Mouse (Mus musculus) cerebellum, postnatal 25 days (tissue): Measurements from ENCODE around the gene Slk.

Experiments
- DNase-seq, 2 experiments: peaks; one replicate each; pipeline ENCODE4 v3.0.0; 2021; ENCODE audit warnings: mixed read lengths in 2 of 2

Gene Slk

GRCm38 (mm10) chr19:47579225-47579787 lies at the start of gene Slk:
Gene Slk, plus strand, starts transcription at chr19:47579678.
- peak; percentile 90 to 92 for DNase-seq

- no peak for DNase-seq
Observed at GRCm38 (mm10) chr19:47531309-47531708, 48.2 kb upstream of the Slk start.

GRCm38 (mm10) chr19:47532449-47532848 lies 47.0 kb upstream of the Slk start:
- DNase-seq = no peak

- DNase-seq = no peak
Observed at GRCm38 (mm10) chr19:47534131-47534530, 45.3 kb upstream of the Slk start.

- peak; percentile 96 to 99 for DNase-seq
Observed at GRCm38 (mm10) chr19:47536521-47537299, 42.8 kb upstream of the Slk start.

GRCm38 (mm10) chr19:47537300-47537792 lies 42.1 kb upstream of the Slk start, which contains the start of gene Stn1:
Gene Stn1, minus strand, starts transcription at chr19:47537507.
- peak in 1 of 2 experiments; percentile 16 for DNase-seq

GRCm38 (mm10) chr19:47537879-47538278 lies 41.6 kb upstream of the Slk start:
- peak in 1 of 2 experiments; percentile 10 for DNase-seq

GRCm38 (mm10) chr19:47538801-47539200 lies 40.7 kb upstream of the Slk start:
- DNase-seq = no peak

- no peak for DNase-seq
Observed at GRCm38 (mm10) chr19:47542441-47542840, 37.0 kb upstream of the Slk start.

- no peak for DNase-seq
Observed at GRCm38 (mm10) chr19:47545055-47545454, 34.4 kb upstream of the Slk start.

- DNase-seq = peak in 1 of 2 experiments; percentile 15
Observed at GRCm38 (mm10) chr19:47545528-47545927, 34.0 kb upstream of the Slk start.

GRCm38 (mm10) chr19:47548432-47549076 lies 30.9 kb upstream of the Slk start:
- no peak for DNase-seq

- DNase-seq = no peak
Observed at GRCm38 (mm10) chr19:47549174-47549573, 30.3 kb upstream of the Slk start.

- no peak for DNase-seq
Observed at GRCm38 (mm10) chr19:47549584-47549983, 29.9 kb upstream of the Slk start.

GRCm38 (mm10) chr19:47559145-47559544 lies 20.3 kb upstream of the Slk start:
- DNase-seq = no peak

GRCm38 (mm10) chr19:47559751-47560512 lies 19.5 kb upstream of the Slk start:
- DNase-seq = peak; percentile 12 to 30

GRCm38 (mm10) chr19:47560544-47561161 lies 18.8 kb upstream of the Slk start:
- DNase-seq = no peak

GRCm38 (mm10) chr19:47561996-47562441 lies 17.5 kb upstream of the Slk start:
- no peak for DNase-seq

GRCm38 (mm10) chr19:47563715-47564114 lies 15.8 kb upstream of the Slk start:
- no peak for DNase-seq

GRCm38 (mm10) chr19:47565031-47565654 lies 14.3 kb upstream of the Slk start:
- DNase-seq = no peak

GRCm38 (mm10) chr19:47565994-47566393 lies 13.5 kb upstream of the Slk start:
- no peak for DNase-seq

- DNase-seq = no peak
Observed at GRCm38 (mm10) chr19:47570042-47570441, 9.4 kb upstream of the Slk start.
